Mouse (Mus musculus) forebrain, embryonic 12.5 days (tissue): ENCODE results near the gene Vps52. TPM values are rescaled to one million over a fixed set of nuclear protein-coding genes. Genes with fewer than 3 reads are reported as not detected.

ENCODE experiments used
- ATAC-seq: fragments of 200-750 bp; cut with Nextera tagmentation; 2 replicates; pipeline ENCODE4 v1.8.0; 2017; ENCODE audit warnings: moderate TSS enrichment; ENCODE audit not compliant: low FRiP score
- H3K27ac ChIP-seq: fragments of 300-500 bp; sonication (generic); 2 replicates; pipeline ENCODE4 v1.5.1; 2016; ENCODE audit warnings: mild to moderate bottlenecking
- H3K27me3 ChIP-seq: fragments of 300-500 bp; sonication (generic); 2 replicates; pipeline ENCODE4 v1.6.1; 2016; ENCODE audit warnings: mild to moderate bottlenecking
- H3K36me3 ChIP-seq: fragments of 300-500 bp; sonication (generic); replicated peaks from 2 replicates; pipeline ENCODE4 v1.6.1; 2016; ENCODE audit warnings: mild to moderate bottlenecking
- H3K4me1 ChIP-seq: fragments of 300-500 bp; sonication (generic); 2 replicates; pipeline ENCODE4 v1.6.1; 2016
- H3K4me2 ChIP-seq: fragments of 300-500 bp; sonication (generic); 2 replicates; pipeline ENCODE4 v1.6.1; 2016; ENCODE audit warnings: mild to moderate bottlenecking, moderate library complexity
- H3K4me3 ChIP-seq: fragments of 300-500 bp; sonication (generic); replicated peaks from 2 replicates; pipeline ENCODE4 v1.5.1; 2016; ENCODE audit warnings: mild to moderate bottlenecking
- H3K9ac ChIP-seq: fragments of 300-500 bp; sonication (generic); 2 replicates; pipeline ENCODE4 v1.6.1; 2016; ENCODE audit warnings: mild to moderate bottlenecking
- H3K9me3 ChIP-seq: fragments of 300-500 bp; sonication (generic); 2 replicates; pipeline ENCODE4 v1.6.1; 2016
- WGBS: fragments of 180-500 bp; shearing (Covaris S2); methylation state at CpG from one replicate; pipeline ENCODE4 v1.1.7; 2016; 5-methylcytosine and 5-hydroxymethylcytosine counted together
- polyA plus RNA-seq: library from polyadenylated mRNA; unstranded; fragments of >200 nt; fragmentation: Nextera tagmentation; extraction: Ambion mirVana; gene quantifications from 2 replicates; pipeline ENCODE4 v1.2.1, GENCODE M21; 2016

Vps52 gene
- 58.4 and 63.5 TPM in 2 replicates for polyA plus RNA-seq

GRCm38 (mm10) chr17:33955555-33956214 lies at the start of gene Vps52, which contains the start of gene Rps18:
Gene Vps52 (plus strand): TSS chr17:33955812.
Gene Rps18 (minus strand): TSS chr17:33956001.
- peak within 1 kb of the TSS; percentile 98 for H3K4me2 ChIP-seq
- peak within 1 kb of the TSS; percentile 84 for H3K9ac ChIP-seq
- ATAC-seq: peak; percentile 90
- H3K9me3 ChIP-seq: no peaks in the 10 kb centered on the region
- WGBS: under 1% methylated on average over 50 of the region's 50 CpGs
- H3K4me1 ChIP-seq: peaks cover 48% of the 10 kb centered on the region
- H3K27me3 ChIP-seq: no peaks in the 10 kb centered on the region
- H3K27ac ChIP-seq: peak within 1 kb of the TSS; percentile 89
- H3K36me3 ChIP-seq: peaks cover 56% of the 10 kb centered on the region
- H3K4me3 ChIP-seq: peak within 1 kb of the TSS; percentile 65

DNA sequence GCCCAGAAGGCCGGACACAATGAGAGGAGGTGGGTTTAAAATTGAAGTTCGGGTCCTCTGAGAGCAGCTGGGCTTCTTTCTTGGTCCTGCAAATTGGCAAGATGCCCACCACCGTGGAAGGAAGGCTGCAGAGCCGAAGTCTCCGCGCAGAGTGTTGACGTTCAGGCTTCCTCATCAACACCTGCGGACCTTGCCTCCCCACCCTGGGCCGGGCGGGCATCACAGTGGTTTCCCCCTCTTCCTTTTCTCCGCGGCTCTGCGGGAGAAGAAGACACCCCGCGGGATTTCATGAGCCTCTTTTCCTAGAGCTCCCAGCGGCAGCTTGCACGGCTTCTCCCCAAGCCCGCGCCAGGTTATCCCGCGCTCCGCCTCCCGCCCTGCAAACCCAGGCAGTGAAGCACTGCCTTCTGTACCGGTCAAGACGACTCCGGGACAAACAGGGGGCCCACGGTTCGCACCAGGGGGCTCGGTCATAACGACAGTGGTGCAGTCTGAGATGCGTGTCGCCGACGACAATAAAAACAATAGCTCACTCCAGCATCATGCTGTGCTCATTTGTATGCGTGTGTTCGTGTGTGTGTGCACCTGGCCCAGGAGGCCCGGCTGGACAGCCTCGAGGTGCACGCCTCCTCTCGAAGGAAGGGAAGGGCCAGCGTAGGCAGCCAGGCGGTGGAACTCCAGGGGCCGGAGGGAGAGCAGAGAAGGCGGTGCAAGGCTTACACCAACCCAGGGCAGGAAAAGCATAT lies 47.1 kb upstream of the Vps52 start:
- peak; percentile 67 for ATAC-seq
- H3K4me2 ChIP-seq: peak overlapping the region; percentile 99
- WGBS: under 1% methylated on average over 44 of the region's 44 CpGs
- peaks cover 24% of the 10 kb centered on the region for H3K4me1 ChIP-seq
- peaks cover 24% of the 10 kb centered on the region for H3K36me3 ChIP-seq
- peak overlapping the region; percentile 87 for H3K9ac ChIP-seq
- no peaks in the 10 kb centered on the region for H3K27me3 ChIP-seq
- H3K4me3 ChIP-seq: peak overlapping the region; percentile 84
- H3K9me3 ChIP-seq: no peaks in the 10 kb centered on the region
- H3K27ac ChIP-seq: peak overlapping the region; percentile 91

DNA sequence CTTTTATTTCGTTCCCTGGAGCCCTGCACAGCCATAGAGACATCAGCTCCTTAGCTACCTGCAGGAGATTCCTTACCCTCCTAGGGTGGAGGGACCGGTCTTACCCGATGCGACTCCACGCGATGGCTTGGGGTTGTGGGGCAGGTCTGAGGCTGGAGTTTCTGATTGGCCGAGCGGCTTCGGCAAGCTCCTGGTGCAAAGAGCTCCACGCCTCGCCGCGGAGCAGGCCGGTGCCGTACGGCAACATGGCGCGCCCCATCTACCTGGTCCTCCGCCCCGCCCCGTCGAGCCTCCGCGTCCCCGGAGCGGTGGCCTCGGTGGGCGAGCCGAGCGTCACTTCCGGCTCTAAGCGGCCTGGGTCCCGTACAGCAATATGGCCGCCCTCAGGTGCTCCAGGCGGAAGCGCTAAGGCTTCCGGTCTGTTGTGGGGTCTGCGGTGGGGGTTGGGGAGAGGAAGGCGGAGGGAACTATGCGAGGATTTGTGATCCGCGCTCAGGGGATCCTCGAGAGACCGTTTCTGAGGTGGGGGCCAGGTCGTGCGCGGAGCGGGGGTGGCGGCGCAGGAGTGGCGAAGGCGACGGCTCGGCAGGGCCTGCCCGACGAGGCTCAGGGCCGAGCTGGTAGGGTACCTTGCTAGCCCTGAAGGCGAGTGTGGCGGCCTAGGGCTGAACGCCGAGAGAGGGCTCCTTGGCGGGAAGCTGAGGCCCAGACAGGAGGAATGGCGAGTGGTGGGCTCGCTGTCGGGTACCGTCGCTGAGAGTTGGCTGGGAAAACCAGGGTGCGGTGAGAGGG lies 46.3 kb upstream of the Vps52 start, which contains the start of gene Daxx:
Daxx (plus strand) TSS at position 338 of the 792 bp plus-strand sequence.
- peak within 1 kb of the TSS; percentile 84 for H3K4me3 ChIP-seq
- H3K9me3 ChIP-seq: no peaks in the 10 kb centered on the region
- under 1% methylated on average over 68 of the region's 68 CpGs for whole genome bisulfite sequencing
- peak; percentile 97 for ATAC-seq
- peak within 1 kb of the TSS; percentile 99 for H3K4me2 ChIP-seq
- peak within 1 kb of the TSS; percentile 91 for H3K27ac ChIP-seq
- peaks cover 32% of the 10 kb centered on the region for H3K36me3 ChIP-seq
- H3K4me1 ChIP-seq: peaks cover 29% of the 10 kb centered on the region
- H3K27me3 ChIP-seq: no peaks in the 10 kb centered on the region
- peak within 1 kb of the TSS; percentile 87 for H3K9ac ChIP-seq

DNA sequence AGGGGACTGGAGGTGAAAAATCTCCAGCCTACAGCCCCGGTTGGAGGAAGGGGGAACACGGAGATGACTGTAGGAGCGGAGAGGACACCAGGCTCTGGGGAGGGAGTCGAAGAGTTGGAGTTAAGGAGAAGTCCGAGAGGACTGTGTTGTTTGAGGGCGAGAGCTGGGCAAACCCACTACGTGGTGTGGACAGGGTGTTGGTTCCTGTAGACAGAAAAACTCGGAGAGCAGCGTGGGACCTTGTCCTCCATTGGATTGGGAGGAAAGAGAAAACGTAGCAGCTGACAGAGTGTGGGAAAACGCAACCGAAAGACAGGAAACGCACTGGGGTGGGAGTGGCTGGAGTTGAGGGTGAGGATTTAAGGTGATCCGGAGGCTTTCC lies 45.8 kb upstream of the Vps52 start:
- peaks cover 34% of the 10 kb centered on the region for H3K4me1 ChIP-seq
- no peak; the same call in 1 of the 2 replicates for ATAC-seq
- no peaks in the 10 kb centered on the region for H3K27me3 ChIP-seq
- peak overlapping the region; percentile 84 for H3K4me3 ChIP-seq
- H3K9me3 ChIP-seq: no peaks in the 10 kb centered on the region
- peak overlapping the region; percentile 87 for H3K9ac ChIP-seq
- WGBS: under 1% methylated on average over 14 of the region's 14 CpGs
- H3K36me3 ChIP-seq: peaks cover 38% of the 10 kb centered on the region
- H3K27ac ChIP-seq: peak overlapping the region; percentile 91
- peak overlapping the region; percentile 99 for H3K4me2 ChIP-seq

GRCm38 (mm10) chr17:33910346-33911051 lies 45.1 kb upstream of the Vps52 start:
- no peaks in the 10 kb centered on the region for H3K9me3 ChIP-seq
- peak overlapping the region; percentile 99 for H3K4me2 ChIP-seq
- WGBS: 57% methylated on average over 11 of the region's 11 CpGs
- no peaks in the 10 kb centered on the region for H3K27me3 ChIP-seq
- peak overlapping the region; percentile 84 for H3K4me3 ChIP-seq
- peak overlapping the region; percentile 87 for H3K9ac ChIP-seq
- no peak for ATAC-seq
- peak overlapping the region; percentile 91; the same call in 1 of the 2 replicates for H3K27ac ChIP-seq
- H3K36me3 ChIP-seq: peaks cover 41% of the 10 kb centered on the region
- peaks cover 41% of the 10 kb centered on the region for H3K4me1 ChIP-seq

GRCm38 (mm10) chr17:33911052-33911812 lies 44.4 kb upstream of the Vps52 start:
- no peak overlapping the region for H3K9ac ChIP-seq
- no peak for ATAC-seq
- H3K27me3 ChIP-seq: no peaks in the 10 kb centered on the region
- peaks cover 42% of the 10 kb centered on the region for H3K4me1 ChIP-seq
- no peaks in the 10 kb centered on the region for H3K9me3 ChIP-seq
- H3K36me3 ChIP-seq: peaks cover 41% of the 10 kb centered on the region
- H3K27ac ChIP-seq: no peak overlapping the region
- H3K4me2 ChIP-seq: no peak overlapping the region
- WGBS: 93% methylated on average over 31 of the region's 31 CpGs
- peak overlapping the region; percentile 84; the same call in 1 of the 2 replicates for H3K4me3 ChIP-seq

- H3K27me3 ChIP-seq: no peaks in the 10 kb centered on the region
- H3K9ac ChIP-seq: no peak overlapping the region
- H3K9me3 ChIP-seq: no peaks in the 10 kb centered on the region
- no peak overlapping the region for H3K27ac ChIP-seq
- no peak overlapping the region for H3K4me3 ChIP-seq
- no peak for ATAC-seq
- H3K4me1 ChIP-seq: peaks cover 48% of the 10 kb centered on the region
- no peak overlapping the region for H3K4me2 ChIP-seq
- 91% methylated on average over 28 of the region's 28 CpGs for WGBS
- H3K36me3 ChIP-seq: peaks cover 41% of the 10 kb centered on the region
Measured at GRCm38 (mm10) chr17:33911813-33912414, 43.7 kb upstream of the Vps52 start.

GRCm38 (mm10) chr17:33913264-33913663 lies 42.3 kb upstream of the Vps52 start:
- Histone ChIP-seq H3K4me3 (no peak overlapping the region), H3K27me3 (peaks cover under 1% of the 10 kb centered on the region; the same call in 1 of the 2 replicates), H3K9me3 (no peaks in the 10 kb centered on the region), H3K36me3 (peaks cover 54% of the 10 kb centered on the region), H3K27ac (no peak overlapping the region), H3K4me2 (no peak overlapping the region), H3K9ac (no peak overlapping the region), H3K4me1 (peaks cover 50% of the 10 kb centered on the region)
- WGBS: 91% methylated on average over 10 of the region's 10 CpGs
- no peak for ATAC-seq

DNA sequence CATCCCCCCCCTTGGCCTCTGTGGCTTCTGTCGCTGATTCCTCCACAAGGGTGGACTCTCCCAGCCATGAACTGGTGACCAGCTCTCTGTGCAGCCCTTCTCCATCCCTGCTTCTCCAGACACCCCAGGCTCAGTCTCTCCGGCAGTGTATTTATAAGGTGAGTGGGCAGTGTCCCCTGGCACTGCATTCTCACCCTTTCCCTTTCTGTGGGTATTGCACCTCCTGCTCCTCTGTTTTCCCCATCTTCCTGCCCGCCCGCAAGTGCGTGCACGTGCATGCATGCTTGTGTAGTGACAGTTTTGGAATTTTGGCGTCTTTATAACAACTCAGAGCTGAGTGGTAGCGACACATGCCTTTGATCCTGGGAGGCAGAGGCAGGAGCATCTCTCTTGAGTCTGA lies 41.7 kb upstream of the Vps52 start:
- peaks cover 56% of the 10 kb centered on the region for H3K36me3 ChIP-seq
- no peak overlapping the region for H3K4me2 ChIP-seq
- no peak overlapping the region for H3K9ac ChIP-seq
- ATAC-seq: no peak
- WGBS: 96% methylated on average over 8 of the region's 8 CpGs
- H3K4me3 ChIP-seq: no peak overlapping the region
- peaks cover 7% of the 10 kb centered on the region; the same call in 1 of the 2 replicates for H3K27me3 ChIP-seq
- no peak overlapping the region for H3K27ac ChIP-seq
- no peaks in the 10 kb centered on the region for H3K9me3 ChIP-seq
- peaks cover 53% of the 10 kb centered on the region for H3K4me1 ChIP-seq

DNA sequence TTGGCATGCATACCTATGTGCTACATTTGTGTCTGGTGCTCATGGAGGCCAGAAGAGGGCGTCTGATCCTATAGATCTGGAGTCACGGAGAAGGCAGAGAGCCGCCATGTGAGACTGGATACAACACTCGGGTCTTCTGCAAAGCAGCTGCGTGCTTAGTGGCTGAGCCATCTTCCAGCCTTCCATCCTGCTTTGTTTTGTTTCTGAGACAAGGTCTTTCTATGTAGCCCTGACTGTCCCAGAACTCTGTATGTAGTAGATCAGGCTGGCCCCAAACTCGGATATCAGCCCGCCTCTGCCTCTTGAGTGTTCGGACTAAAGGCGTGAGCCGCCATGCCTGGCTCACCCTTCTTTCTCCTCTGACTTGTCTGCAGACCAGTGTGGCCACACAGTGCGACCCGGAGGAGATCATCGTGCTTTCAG lies 40.6 kb upstream of the Vps52 start:
- H3K27me3 ChIP-seq: peaks cover 7% of the 10 kb centered on the region; the same call in 1 of the 2 replicates
- peak overlapping the region; percentile 36; the same call in 1 of the 2 replicates for H3K27ac ChIP-seq
- no peaks in the 10 kb centered on the region for H3K9me3 ChIP-seq
- H3K4me1 ChIP-seq: peaks cover 62% of the 10 kb centered on the region
- peak overlapping the region; percentile 10; the same call in 1 of the 2 replicates for H3K4me3 ChIP-seq
- H3K9ac ChIP-seq: no peak overlapping the region; the same call in 1 of the 2 replicates
- no peak for ATAC-seq
- 74% methylated on average over 13 of the region's 13 CpGs for WGBS
- peak overlapping the region; percentile 65 for H3K4me2 ChIP-seq
- H3K36me3 ChIP-seq: peaks cover 56% of the 10 kb centered on the region
